ENCODE assay signal across 17 mouse cellular contexts in genomic region chr16:33338492-33338891, GRCm38 (mm10).
"Had no signal": no experiment of that assay in that cellular context is flagged by ENCODE, and none has a peak within 500 bp of the region (broad histone marks: within the 10 kb centered on the region; RNA-seq: fewer than 3 reads in every experiment).

No protein-coding gene starts in this region.

- H3K9me3 ChIP-seq: intestine, embryonic 15.5 days; limb, embryonic 13.5 days; lung, embryonic 15.5 days had no signal

- H3K4me3 ChIP-seq: intestine, embryonic 15.5 days; layer of hippocampus, adult 2 months; limb, embryonic 13.5 days; lung, embryonic 15.5 days; megakaryocyte, embryonic 14.5 days had no signal

- DNase-seq: kidney, adult 18-20 months; kidney, postnatal 36 days; left cerebral cortex, postnatal 4 days; lung, postnatal 14 days; right cerebral cortex, postnatal 14 days; thymus, adult 18-20 months; thymus, postnatal 14 days had no signal

- H3K27me3 ChIP-seq: intestine, embryonic 15.5 days; limb, embryonic 13.5 days; lung, embryonic 15.5 days had no signal

- H3K36me3 ChIP-seq: intestine, embryonic 15.5 days; limb, embryonic 13.5 days; lung, embryonic 15.5 days had no signal

- H3K9ac ChIP-seq: intestine, embryonic 15.5 days; limb, embryonic 13.5 days; liver, embryonic 14.5 days; lung, embryonic 15.5 days had no signal

- ATAC-seq: intestine, embryonic 15.5 days; midbrain, embryonic 16.5 days had no signal

- H3K27ac ChIP-seq: intestine, embryonic 15.5 days; kidney, postnatal 0 days; layer of hippocampus, adult 2 months; limb, embryonic 13.5 days; liver, embryonic 14.5 days; lung, embryonic 15.5 days; macrophage had no signal

- H3K4me2 ChIP-seq: intestine, embryonic 15.5 days; midbrain, embryonic 11.5 days had no signal
